Mouse (Mus musculus): ENCODE results near the gene Taar6. TPM values are rescaled to one million over a fixed set of nuclear protein-coding genes. Genes with fewer than 3 reads are reported as not detected.

Taar6 gene
- polyA plus RNA-seq, 1 experiment, result not detected

DNA sequence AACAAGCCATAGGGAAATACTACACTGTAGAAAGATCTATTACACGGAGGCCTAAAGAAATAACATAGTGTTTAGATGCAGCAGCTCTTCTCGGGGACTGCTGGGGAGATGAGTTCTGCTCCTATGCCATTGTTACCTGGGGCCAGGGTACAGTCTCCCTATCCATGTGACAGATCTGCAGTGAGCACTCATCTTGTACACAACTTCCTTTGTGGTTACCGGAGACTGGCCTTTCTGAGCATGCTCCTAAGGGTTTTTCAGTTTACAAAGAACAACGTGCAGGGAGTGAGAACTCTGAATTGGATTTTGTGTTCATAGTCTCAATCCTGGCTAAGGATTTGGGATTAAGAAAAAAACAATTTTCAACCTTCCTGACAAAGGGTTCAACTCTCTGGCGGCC lies 973 bp upstream of the Taar6 start:
- Histone ChIP-seq H3K36me3 (ENCODE audit: control insufficient read depth, insufficient read depth, low read length) (no peaks in the 10 kb centered on the region), H3K4me3 (ENCODE audit: control insufficient read depth, low read depth, low read length) (no peak overlapping the region), H3K4me1 (ENCODE audit: control insufficient read depth, insufficient read depth, low read length) (no peaks in the 10 kb centered on the region), H3K27ac (ENCODE audit: control insufficient read depth, insufficient read depth, low read depth, low read length) (no peak overlapping the region), H3K27me3 (ENCODE audit: control insufficient read depth, insufficient read depth, low read length) (no peaks in the 10 kb centered on the region)
- TF ChIP-seq CTCF (IDR thresholded peaks at IDR 0.05; ENCODE audit: control insufficient read depth, insufficient read depth, insufficient replicate concordance, low read depth, low read length), result no peak
- no peak for TF ChIP-seq POLR2A (IDR thresholded peaks at IDR 0.05; ENCODE audit: control insufficient read depth, low read depth, low read length)

DNA sequence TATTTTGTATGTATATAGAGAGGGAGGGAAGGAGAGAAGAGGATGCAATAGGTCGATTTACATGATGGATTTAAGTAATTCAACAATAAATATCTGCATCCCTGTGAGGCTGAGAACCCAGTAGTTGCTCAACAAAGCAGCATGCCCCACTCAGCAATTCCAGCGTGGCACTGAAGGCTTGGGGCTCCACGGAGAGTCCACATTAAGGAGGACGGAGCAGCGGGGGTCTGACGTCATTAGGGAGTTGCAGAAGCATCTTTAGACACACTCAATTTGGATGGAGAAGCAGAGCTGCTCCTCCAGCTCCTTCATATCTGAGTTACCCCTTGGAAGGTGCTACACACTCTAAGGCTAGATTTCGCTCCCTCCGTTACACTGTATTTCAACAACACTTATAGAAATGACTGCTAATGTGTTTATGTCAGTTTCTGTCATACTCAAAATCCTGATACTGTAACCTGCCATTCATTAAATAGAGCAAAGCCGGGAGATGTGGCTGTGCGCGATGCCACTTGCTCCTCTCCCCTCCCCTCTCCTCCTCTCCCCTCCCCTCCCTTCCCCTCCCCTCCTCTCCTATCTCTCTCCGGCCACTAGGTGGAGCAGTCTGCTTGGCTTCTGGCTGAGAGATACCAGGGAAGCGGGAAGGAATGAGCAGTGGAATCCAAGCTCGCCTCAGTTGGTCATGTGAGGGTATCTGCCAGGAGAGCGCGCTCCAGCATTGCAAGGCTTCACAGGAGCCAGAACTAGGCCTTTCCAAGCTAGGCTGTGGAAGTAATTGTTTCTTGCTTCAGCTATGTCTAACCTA lies 6.3 kb downstream of the Taar6 start:
- Histone ChIP-seq H3K27ac (ENCODE audit: control insufficient read depth, insufficient read depth, low read depth, low read length) (no peak overlapping the region), H3K4me3 (ENCODE audit: control insufficient read depth, low read depth, low read length) (no peak overlapping the region), H3K36me3 (ENCODE audit: control insufficient read depth, insufficient read depth, low read length) (no peaks in the 10 kb centered on the region), H3K4me1 (ENCODE audit: control insufficient read depth, insufficient read depth, low read length) (no peaks in the 10 kb centered on the region), H3K27me3 (ENCODE audit: control insufficient read depth, insufficient read depth, low read length) (no peaks in the 10 kb centered on the region)
- TF ChIP-seq CTCF (IDR thresholded peaks at IDR 0.05; ENCODE audit: control insufficient read depth, insufficient read depth, insufficient replicate concordance, low read depth, low read length), result peak; percentile 68; the same call in 1 of the 2 replicates
- TF ChIP-seq POLR2A (IDR thresholded peaks at IDR 0.05; ENCODE audit: control insufficient read depth, low read depth, low read length), result no peak

DNA sequence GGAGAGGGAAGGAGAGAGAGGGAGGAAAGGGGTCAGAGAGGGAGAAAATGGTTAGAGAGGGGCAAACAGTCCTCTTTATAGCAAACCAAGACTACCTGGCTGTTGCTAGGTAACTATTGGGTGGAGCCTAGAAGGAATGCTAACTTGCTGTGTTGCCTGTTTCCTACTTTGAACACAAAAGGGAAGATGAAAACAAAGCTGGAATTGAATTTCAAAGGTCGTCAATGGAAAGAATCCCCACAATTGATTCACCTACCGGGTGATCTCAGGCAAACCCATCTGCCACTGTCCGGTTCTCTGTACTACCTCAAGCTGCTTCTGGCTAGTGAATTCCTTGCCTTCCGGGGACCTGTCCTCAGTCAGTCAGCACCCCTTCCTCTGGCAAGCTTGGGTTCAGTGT lies 7.5 kb downstream of the Taar6 start:
- Histone ChIP-seq H3K36me3 (ENCODE audit: control insufficient read depth, insufficient read depth, low read length) (no peaks in the 10 kb centered on the region), H3K4me1 (ENCODE audit: control insufficient read depth, insufficient read depth, low read length) (no peaks in the 10 kb centered on the region), H3K27me3 (ENCODE audit: control insufficient read depth, insufficient read depth, low read length) (no peaks in the 10 kb centered on the region), H3K4me3 (ENCODE audit: control insufficient read depth, low read depth, low read length) (no peak overlapping the region), H3K27ac (ENCODE audit: control insufficient read depth, insufficient read depth, low read depth, low read length) (no peak overlapping the region)
- TF ChIP-seq POLR2A (IDR thresholded peaks at IDR 0.05; ENCODE audit: control insufficient read depth, low read depth, low read length) (no peak), CTCF (IDR thresholded peaks at IDR 0.05; ENCODE audit: control insufficient read depth, insufficient read depth, insufficient replicate concordance, low read depth, low read length) (no peak)

DNA sequence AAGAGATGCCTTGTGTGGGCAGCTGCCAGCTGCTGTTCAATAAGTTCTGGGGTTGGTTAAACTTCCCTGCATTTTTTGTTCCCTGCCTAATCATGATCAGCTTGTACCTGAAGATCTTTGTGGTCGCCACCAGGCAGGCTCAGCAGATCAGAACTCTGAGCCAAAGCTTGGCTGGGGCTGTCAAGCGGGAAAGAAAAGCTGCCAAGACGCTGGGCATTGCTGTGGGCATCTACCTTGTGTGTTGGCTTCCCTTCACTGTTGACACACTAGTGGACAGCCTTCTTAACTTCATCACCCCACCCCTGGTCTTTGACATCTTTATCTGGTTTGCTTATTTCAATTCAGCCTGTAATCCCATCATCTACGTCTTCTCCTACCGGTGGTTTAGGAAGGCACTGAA lies 14.2 kb downstream of the Taar6 start:
- Histone ChIP-seq H3K4me3 (ENCODE audit: control insufficient read depth, low read depth, low read length) (no peak overlapping the region), H3K27ac (ENCODE audit: control insufficient read depth, insufficient read depth, low read depth, low read length) (no peak overlapping the region), H3K27me3 (ENCODE audit: control insufficient read depth, insufficient read depth, low read length) (no peaks in the 10 kb centered on the region), H3K4me1 (ENCODE audit: control insufficient read depth, insufficient read depth, low read length) (no peaks in the 10 kb centered on the region), H3K36me3 (ENCODE audit: control insufficient read depth, insufficient read depth, low read length) (no peaks in the 10 kb centered on the region)
- TF ChIP-seq POLR2A (IDR thresholded peaks at IDR 0.05; ENCODE audit: control insufficient read depth, low read depth, low read length) (no peak), CTCF (IDR thresholded peaks at IDR 0.05; ENCODE audit: control insufficient read depth, insufficient read depth, insufficient replicate concordance, low read depth, low read length) (no peak)

DNA sequence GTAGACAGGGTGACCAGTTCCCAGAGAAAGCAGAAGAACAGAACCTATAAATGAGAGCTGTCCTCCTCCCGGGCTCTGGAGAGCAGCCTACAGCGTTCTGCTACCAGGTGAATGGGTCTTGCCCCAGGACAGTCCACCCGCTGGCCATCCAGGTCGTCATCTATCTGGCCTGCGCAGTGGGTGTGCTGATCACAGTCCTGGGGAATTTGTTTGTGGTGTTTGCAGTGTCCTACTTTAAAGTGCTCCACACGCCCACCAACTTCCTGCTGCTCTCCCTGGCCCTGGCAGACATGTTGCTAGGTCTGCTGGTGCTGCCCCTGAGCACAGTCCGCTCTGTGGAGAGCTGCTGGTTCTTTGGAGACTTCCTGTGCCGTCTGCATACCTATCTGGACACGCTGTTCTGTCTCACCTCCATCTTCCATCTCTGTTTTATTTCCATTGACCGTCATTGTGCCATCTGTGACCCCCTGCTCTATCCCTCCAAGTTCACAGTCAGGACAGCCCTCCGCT lies 14.7 kb downstream of the Taar6 start, which contains the start of gene Taar5:
Taar5 (plus strand) TSS at position 51 of the 510 bp plus-strand sequence.
- TF ChIP-seq POLR2A (IDR thresholded peaks at IDR 0.05; ENCODE audit: control insufficient read depth, low read depth, low read length), result no peak
- TF ChIP-seq CTCF (IDR thresholded peaks at IDR 0.05; ENCODE audit: control insufficient read depth, insufficient read depth, insufficient replicate concordance, low read depth, low read length), result no peak
- no peak within 1 kb of the TSS for H3K27ac ChIP-seq (ENCODE audit: control insufficient read depth, insufficient read depth, low read depth, low read length)
- no peaks in the 10 kb centered on the region for H3K36me3 ChIP-seq (ENCODE audit: control insufficient read depth, insufficient read depth, low read length)
- no peak within 1 kb of the TSS for H3K4me3 ChIP-seq (ENCODE audit: control insufficient read depth, low read depth, low read length)
- H3K4me1 ChIP-seq (ENCODE audit: control insufficient read depth, insufficient read depth, low read length), result no peaks in the 10 kb centered on the region
- H3K27me3 ChIP-seq (ENCODE audit: control insufficient read depth, insufficient read depth, low read length), result no peaks in the 10 kb centered on the region

DNA sequence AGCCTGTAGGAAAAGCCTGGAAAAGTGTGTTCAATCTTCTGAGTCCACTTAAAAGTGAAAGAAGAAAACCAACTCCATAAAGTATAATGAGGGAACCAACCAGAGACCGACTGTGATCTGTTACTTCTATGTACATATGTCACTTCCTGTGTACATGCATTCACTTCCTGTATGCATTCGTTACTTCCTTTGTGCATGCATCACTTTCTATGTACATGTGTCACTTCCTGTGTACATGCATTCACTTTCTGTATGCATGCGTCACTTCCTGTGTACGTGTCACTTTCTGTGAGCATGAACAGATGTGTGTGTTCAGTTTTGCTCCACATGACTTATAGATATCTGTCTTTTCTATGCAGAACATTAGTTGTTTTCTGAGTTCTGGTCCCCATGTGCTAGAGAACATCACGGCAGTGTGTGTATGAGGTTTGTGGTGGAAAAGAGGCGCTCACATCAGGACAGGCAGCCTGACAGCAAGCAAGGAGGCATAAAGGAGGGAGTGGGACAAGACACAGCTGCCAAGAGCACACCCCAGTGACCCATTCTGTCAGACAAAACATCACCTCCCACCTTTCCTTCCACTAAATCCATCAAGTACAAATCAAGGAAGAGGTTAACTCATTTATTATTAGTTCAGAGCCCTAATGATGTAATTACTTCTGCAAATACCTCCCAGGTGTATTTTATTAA lies 20.4 kb downstream of the Taar6 start:
- TF ChIP-seq CTCF (IDR thresholded peaks at IDR 0.05; ENCODE audit: control insufficient read depth, insufficient read depth, insufficient replicate concordance, low read depth, low read length) (no peak), POLR2A (IDR thresholded peaks at IDR 0.05; ENCODE audit: control insufficient read depth, low read depth, low read length) (no peak)
- Histone ChIP-seq H3K27ac (ENCODE audit: control insufficient read depth, insufficient read depth, low read depth, low read length) (no peak overlapping the region), H3K4me3 (ENCODE audit: control insufficient read depth, low read depth, low read length) (no peak overlapping the region), H3K4me1 (ENCODE audit: control insufficient read depth, insufficient read depth, low read length) (no peaks in the 10 kb centered on the region), H3K36me3 (ENCODE audit: control insufficient read depth, insufficient read depth, low read length) (no peaks in the 10 kb centered on the region), H3K27me3 (ENCODE audit: control insufficient read depth, insufficient read depth, low read length) (no peaks in the 10 kb centered on the region)

DNA sequence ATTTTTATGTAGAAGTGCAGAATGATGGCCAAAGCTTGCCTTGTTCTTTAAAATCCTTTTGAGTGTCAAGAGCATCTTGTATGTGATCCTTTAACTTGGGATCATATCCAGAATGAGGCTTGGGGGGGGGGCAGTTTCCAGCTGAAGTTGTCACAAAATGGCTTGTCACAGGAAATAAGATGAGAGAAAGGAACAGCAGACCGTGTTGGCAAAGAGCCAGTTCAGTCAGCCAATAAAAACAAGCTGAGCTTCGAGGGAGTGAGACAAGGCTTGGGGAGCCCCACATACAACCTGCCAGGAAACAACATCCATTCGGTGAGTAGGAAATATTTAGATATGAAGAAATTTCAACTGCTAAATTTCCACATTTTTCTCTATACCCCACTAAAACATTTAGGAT lies 22.0 kb downstream of the Taar6 start:
- no peak overlapping the region for H3K4me3 ChIP-seq (ENCODE audit: control insufficient read depth, low read depth, low read length)
- no peaks in the 10 kb centered on the region for H3K4me1 ChIP-seq (ENCODE audit: control insufficient read depth, insufficient read depth, low read length)
- H3K27me3 ChIP-seq (ENCODE audit: control insufficient read depth, insufficient read depth, low read length), result no peaks in the 10 kb centered on the region
- no peaks in the 10 kb centered on the region for H3K36me3 ChIP-seq (ENCODE audit: control insufficient read depth, insufficient read depth, low read length)
- H3K27ac ChIP-seq (ENCODE audit: control insufficient read depth, insufficient read depth, low read depth, low read length), result no peak overlapping the region
- TF ChIP-seq POLR2A (IDR thresholded peaks at IDR 0.05; ENCODE audit: control insufficient read depth, low read depth, low read length) (no peak), CTCF (IDR thresholded peaks at IDR 0.05; ENCODE audit: control insufficient read depth, insufficient read depth, insufficient replicate concordance, low read depth, low read length) (no peak)
